8 mouse cellular contexts compared by ENCODE assay signal in the genomic region with DNA sequence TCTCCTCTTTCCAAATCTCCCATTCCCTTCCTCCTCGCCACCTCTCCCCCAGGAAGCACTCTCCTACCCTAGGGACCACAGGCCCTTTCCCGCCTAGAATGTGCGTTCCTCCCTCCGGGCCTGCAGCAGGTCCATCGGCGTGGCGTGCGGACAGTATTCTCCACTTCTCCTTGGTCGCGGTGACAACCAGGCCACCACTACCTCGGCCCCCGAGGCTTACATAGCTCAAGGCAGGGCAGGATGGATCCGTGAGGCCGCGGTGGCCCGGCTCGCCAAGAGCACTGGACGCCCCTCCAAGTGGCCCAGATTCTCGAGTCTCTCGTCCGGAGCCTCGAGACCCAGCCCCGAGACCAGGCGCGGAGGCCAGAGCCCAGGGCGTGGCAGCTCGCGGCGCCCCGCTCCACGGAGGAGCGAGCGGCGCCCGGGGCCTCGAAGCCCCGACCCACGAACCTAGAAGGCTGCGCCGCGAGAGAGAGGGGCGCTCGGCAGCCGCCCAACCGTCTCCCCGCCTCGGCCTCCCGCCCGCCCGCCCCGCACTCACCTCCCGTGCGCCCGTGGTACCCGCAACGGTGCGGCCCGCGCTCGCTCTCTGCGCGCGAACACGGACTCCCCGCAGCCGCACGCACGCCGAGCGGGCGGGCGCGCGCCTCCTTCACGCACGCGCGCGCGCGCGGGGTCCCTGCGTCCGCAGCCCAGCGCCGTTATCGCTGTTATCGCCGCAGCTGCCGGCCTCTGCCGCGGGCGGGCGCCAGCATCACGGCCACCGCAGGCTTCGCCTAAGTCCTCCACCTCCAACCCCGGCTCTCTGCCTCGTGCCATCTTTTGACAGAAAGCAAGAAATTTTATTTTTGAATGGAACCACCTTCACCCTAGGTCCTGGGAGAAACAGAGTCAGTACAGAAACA. TPM values are rescaled to one million over a fixed set of nuclear protein-coding genes. Genes with fewer than 3 reads are reported as not detected.
DNase-seq lines count a peak whose midpoint lies in the region; ATAC-seq lines count a peak whose summit lies in the region.

A gene (minus strand): TSS at position 700 of the 905 bp plus-strand sequence.

- H3K9ac ChIP-seq in intestine, embryonic 15.5 days = peak within 1 kb of the TSS; percentile 78

- H3K9me3 ChIP-seq in intestine, embryonic 15.5 days = no peaks in the 10 kb centered on the region

- H3K27ac ChIP-seq in intestine, embryonic 15.5 days = peak within 1 kb of the TSS; percentile 71

- WGBS in intestine, embryonic 15.5 days = under 1% methylated on average over 89 of the region's 99 CpGs

- peak within 1 kb of the TSS; percentile 93 for H3K4me2 ChIP-seq in intestine, embryonic 15.5 days (replicated peaks)

- intact Hi-C loops in left cerebral cortex, postnatal 4 days (cut with DNase I) = no loop called here

- DNase-seq in CD4-positive, CD25-positive, alpha-beta regulatory T cell, adult 2 months (ENCODE audit: low read depth, low spot score) = peak; percentile 30
- DNase-seq in embryo, embryonic 11 days = peak; percentile 91
- no peak for DNase-seq in gonadal fat pad, adult 2 months (ENCODE audit: low read depth)
- DNase-seq in left cerebral cortex, postnatal 4 days = peak; percentile 65
- peak; percentile 75 for DNase-seq in mesoderm, embryonic 11.5 days (ENCODE audit: low read depth, low spot score)
- DNase-seq in skeletal muscle tissue, adult 2 months (ENCODE audit: low read depth, low spot score) = peak; percentile 21

- H3K4me1 ChIP-seq in intestine, embryonic 15.5 days (replicated peaks) = peaks cover 4% of the 10 kb centered on the region; the same call in 1 of the 2 replicates

- H3K36me3 ChIP-seq in intestine, embryonic 15.5 days = no peaks in the 10 kb centered on the region

- peak within 1 kb of the TSS; percentile 71 for H3K4me3 ChIP-seq in intestine, embryonic 15.5 days (replicated peaks)

- ATAC-seq in CD4-positive, CD25-positive, alpha-beta regulatory T cell, adult 4 months = no peak
- ATAC-seq in intestine, embryonic 15.5 days = peak; percentile 83

- no peaks in the 10 kb centered on the region for H3K27me3 ChIP-seq in intestine, embryonic 15.5 days (replicated peaks)

RNA-seq across cellular contexts. Expression of the gene that starts here (rescaled TPM):
- polyA plus RNA-seq in CD4-positive, CD25-positive, alpha-beta regulatory T cell, adult 4 months (2017; shearing (Covaris generic)) = under 1 TPM in 1 of 2 experiments, not detected in 1; 0.16 TPM
- 10.9 and 11.0 TPM in 2 replicates for polyA plus RNA-seq in gonadal fat pad, adult 2 months (2012; rRNA removed)
- polyA plus RNA-seq in intestine, embryonic 15.5 days (2015; fragmentation: Nextera tagmentation; extraction: Ambion mirVana) = 26.6 and 33.2 TPM in 2 replicates
- total RNA-seq in left cerebral cortex, postnatal 4 days (2021) = 10 to 100 TPM; 54.3 to 58.8 TPM

Comparison
In these comparisons a context has a peak if more than half of its experiments do, and no peak if none do; other contexts are left out.
1. RNA of the gene that starts here (polyA plus RNA-seq): 26.6 to 33.2 TPM in intestine, embryonic 15.5 days and 10.9 to 11.0 TPM in gonadal fat pad, adult 2 months; 0.16 TPM in CD4-positive, CD25-positive, alpha-beta regulatory T cell, adult 4 months; every median in the first group is over 10 times any median in the second.